Mouse (Mus musculus): ENCODE results near the gene Defb43.

Defb43 gene

DNA sequence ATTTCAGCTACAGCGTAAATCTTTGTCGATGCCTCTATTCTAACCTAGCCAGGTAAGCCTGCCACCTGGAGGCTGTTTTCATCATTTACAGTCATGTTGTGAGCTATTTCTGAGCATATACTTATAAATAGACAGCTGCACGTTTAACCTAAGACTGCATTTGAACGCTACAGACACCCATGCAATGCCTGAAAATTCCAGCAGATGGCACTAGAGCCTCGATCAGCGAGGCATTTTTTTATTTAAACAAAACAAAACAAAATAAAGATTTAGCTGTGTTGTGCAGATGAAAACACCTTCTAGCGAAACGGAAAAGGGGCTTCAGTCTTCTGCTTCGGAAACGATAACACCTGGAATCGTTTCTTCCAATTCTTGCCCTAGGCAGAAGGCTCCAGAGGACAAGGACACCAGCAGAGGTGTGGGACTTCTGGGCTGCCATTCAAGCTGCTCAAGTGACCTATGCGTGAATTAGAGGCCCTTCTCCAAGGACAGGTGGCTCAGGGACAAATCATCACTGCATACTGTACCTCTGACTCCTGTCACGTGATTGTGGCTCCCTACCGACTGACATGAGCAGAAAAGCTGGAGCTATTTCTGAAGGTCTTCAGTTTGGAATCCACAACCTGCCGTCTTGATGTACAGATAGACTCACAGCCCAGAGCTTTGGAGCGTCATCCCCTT is 55.2 kb downstream of the Defb43 start:
- DNase-seq (ENCODE audit: low spot score in 2 of 2) = peak; percentile 76 to 80
